Mouse (Mus musculus) brain, embryonic 14.5 days (tissue): Measurements from ENCODE around the gene Hs3st5.

Experiments
- CTCF ChIP-seq: fragments of 200-500 bp; IDR thresholded peaks from 2 replicates; pipeline ENCODE4 v1.5.1; 2012; ENCODE audit warnings: inconsistent platforms, mild to moderate bottlenecking, moderate library complexity, borderline replicate concordance; ENCODE audit not compliant: insufficient read depth, insufficient read length; ENCODE audit errors: extremely low read depth
- POLR2A ChIP-seq: fragments of 200-500 bp; IDR thresholded peaks from 2 replicates; pipeline ENCODE4 v1.6.1; 2012; ENCODE audit warnings: mild to moderate bottlenecking, inconsistent platforms, borderline replicate concordance; ENCODE audit not compliant: poor library complexity, insufficient read depth, insufficient read length, severe bottlenecking; ENCODE audit errors: extremely low read depth

- TF ChIP-seq CTCF (no peak), POLR2A (no peak)
These were observed 47.4 kb downstream of the Hs3st5 start for GRCm38 (mm10) chr10:36554057-36554456.
